Mouse (Mus musculus) erythroblast, embryonic 14.5 days (primary cell): ENCODE measurements at regions not wholly inside any gene's neighbourhood (a gene's known extent, or its start where the extent isn't known, plus 50 kb on each side); places are given as distances from the start of the nearest gene placed in this dataset.

ENCODE experiments used
- GATA1 ChIP-seq: IDR thresholded peaks from 2 replicates; pipeline ENCODE4 v1.6.1; 2012; ENCODE audit warnings: low read length, inconsistent platforms, mixed read lengths
- TAL1 ChIP-seq: IDR thresholded peaks from 3 replicates; pipeline ENCODE4 v1.6.1; 2012; ENCODE audit warnings: low read length, inconsistent platforms, mixed read lengths

GRCm38 (mm10) chr13:112009288-112009687 is 200.5 kb upstream of the Map3k1 start:
- no peak for TF ChIP-seq GATA1
- no peak for TF ChIP-seq TAL1
